8 mouse cellular contexts compared by ENCODE assay signal in the genomic region with DNA sequence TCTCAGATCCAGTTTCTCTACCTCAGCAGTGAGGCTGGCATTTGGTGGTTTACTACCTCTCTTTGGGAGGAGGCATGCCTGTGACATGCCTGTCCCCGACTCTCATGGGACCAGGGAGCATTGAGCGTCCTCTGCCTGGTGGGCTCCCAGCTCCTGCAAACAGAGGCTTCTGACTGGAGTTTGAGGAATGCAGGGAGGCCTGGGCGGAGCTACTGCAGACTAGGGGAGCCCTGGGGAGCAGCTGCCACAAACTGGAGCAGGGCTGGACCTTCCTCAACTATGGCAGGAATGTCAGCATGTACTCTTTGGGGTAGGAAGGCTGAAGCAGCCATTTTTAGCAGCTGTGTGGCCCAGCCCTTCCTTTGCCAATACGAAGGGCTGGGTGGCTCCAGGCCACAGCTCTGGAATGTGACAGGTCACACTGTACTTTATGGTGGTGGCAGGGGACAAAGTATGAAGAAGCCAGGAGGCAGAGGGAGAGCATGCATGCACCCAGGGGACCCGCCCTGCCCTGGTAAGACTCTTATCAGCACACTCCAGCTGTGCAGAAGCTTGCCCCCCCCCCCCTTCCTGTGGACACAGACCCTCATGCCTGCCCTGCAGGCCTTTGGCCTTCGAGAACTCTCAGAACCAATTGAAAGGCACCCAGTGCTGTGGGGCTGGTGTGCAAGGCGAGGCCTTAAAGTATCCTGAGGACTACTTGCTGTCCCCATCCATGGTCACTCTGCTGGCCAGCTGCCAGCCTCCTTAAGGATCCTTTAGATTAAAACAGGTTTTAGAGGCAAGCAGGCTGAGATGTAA.
DNase-seq lines count a peak whose midpoint lies in the region; ATAC-seq lines count a peak whose summit lies in the region.

No protein-coding gene starts in this region.

- H3K27ac ChIP-seq in hindbrain, embryonic 16.5 days (ENCODE audit: low read depth, low read length) = no peak overlapping the region
- peak overlapping the region; percentile 85 for H3K27ac ChIP-seq in liver, embryonic 15.5 days (replicated peaks)
- H3K27ac ChIP-seq in stomach, embryonic 14.5 days (ENCODE audit: low read length) = peak overlapping the region; percentile 71; the same call in 1 of the 2 replicates

- H3K9me3 ChIP-seq in hindbrain, embryonic 16.5 days (ENCODE audit: control insufficient read depth, low read length) = no peaks in the 10 kb centered on the region
- no peaks in the 10 kb centered on the region; the same call in 1 of the 2 replicates for H3K9me3 ChIP-seq in liver, embryonic 15.5 days (replicated peaks)
- no peaks in the 10 kb centered on the region; the same call in 1 of the 2 replicates for H3K9me3 ChIP-seq in stomach, embryonic 14.5 days (ENCODE audit: control insufficient read depth, low read depth, low read length)

- H3K27me3 ChIP-seq in hindbrain, embryonic 16.5 days (replicated peaks; ENCODE audit: control insufficient read depth, insufficient read depth, low read length) = no peaks in the 10 kb centered on the region
- H3K27me3 ChIP-seq in liver, embryonic 15.5 days = no peaks in the 10 kb centered on the region
- H3K27me3 ChIP-seq in stomach, embryonic 14.5 days (ENCODE audit: control insufficient read depth, insufficient read depth, low read length) = no peaks in the 10 kb centered on the region

- H3K36me3 ChIP-seq in hindbrain, embryonic 16.5 days (ENCODE audit: control insufficient read depth, insufficient read depth, low read length) = no peaks in the 10 kb centered on the region
- H3K36me3 ChIP-seq in liver, embryonic 15.5 days (replicated peaks) = no peaks in the 10 kb centered on the region
- H3K36me3 ChIP-seq in stomach, embryonic 14.5 days (ENCODE audit: control insufficient read depth, insufficient read depth, low read length) = no peaks in the 10 kb centered on the region

- no peak overlapping the region for H3K9ac ChIP-seq in hindbrain, embryonic 16.5 days (ENCODE audit: low read depth, low read length)
- H3K9ac ChIP-seq in liver, embryonic 15.5 days = peak overlapping the region; percentile 40; the same call in 1 of the 2 replicates
- no peak overlapping the region for H3K9ac ChIP-seq in stomach, embryonic 14.5 days (replicated peaks; ENCODE audit: low read depth, low read length)

- WGBS in hindbrain, embryonic 16.5 days = 52% methylated on average over 7 of the region's 7 CpGs
- WGBS in liver, embryonic 15.5 days (ENCODE audit: insufficient replicate concordance) = 24% methylated on average over 7 of the region's 7 CpGs
- WGBS in stomach, embryonic 14.5 days = 42% methylated on average over 7 of the region's 7 CpGs

- H3K4me1 ChIP-seq in hindbrain, embryonic 16.5 days (ENCODE audit: control insufficient read depth, insufficient read depth, low read depth, low read length) = peaks cover 4% of the 10 kb centered on the region; the same call in 1 of the 2 replicates
- peaks cover 67% of the 10 kb centered on the region for H3K4me1 ChIP-seq in liver, embryonic 15.5 days (replicated peaks)
- H3K4me1 ChIP-seq in stomach, embryonic 14.5 days (ENCODE audit: control insufficient read depth, insufficient read depth, low read length) = peaks cover 33% of the 10 kb centered on the region

- ATAC-seq in hindbrain, embryonic 16.5 days = 0 out of 2 replicates have a peak, but pooled peaks have one; percentile 37
- ATAC-seq in liver, embryonic 15.5 days (ENCODE audit: insufficient read depth) = peak; percentile 83
- peak; percentile 80; the same call in 1 of the 2 replicates for ATAC-seq in stomach, embryonic 14.5 days (ENCODE audit: insufficient number of reproducible peaks, insufficient read depth, low FRiP score, low read depth)

- DNase-seq in urinary bladder, postnatal 14 days (ENCODE audit: low spot score) = peak; percentile 57
- DNase-seq in urinary bladder, adult 2 months (ENCODE audit: low spot score) = no peak
- peak; percentile 60 for DNase-seq in forelimb bud, embryonic 11.5 days (ENCODE audit: low read depth, low spot score)
- DNase-seq in right cerebral cortex, postnatal 4 days = no peak
- no peak for DNase-seq in layer of hippocampus, adult 9-10 months (ENCODE audit: low spot score)

- no peak overlapping the region for H3K4me2 ChIP-seq in hindbrain, embryonic 16.5 days (ENCODE audit: low read length)
- peak overlapping the region; percentile 71 for H3K4me2 ChIP-seq in liver, embryonic 15.5 days
- H3K4me2 ChIP-seq in stomach, embryonic 14.5 days (replicated peaks; ENCODE audit: low read depth, low read length) = no peak overlapping the region

- H3K4me3 ChIP-seq in hindbrain, embryonic 16.5 days (ENCODE audit: low read length) = no peak overlapping the region
- peak overlapping the region; percentile 28; the same call in 1 of the 2 replicates for H3K4me3 ChIP-seq in liver, embryonic 15.5 days (replicated peaks)
- H3K4me3 ChIP-seq in stomach, embryonic 14.5 days (ENCODE audit: low read depth, low read length) = no peak overlapping the region

Comparison
In these comparisons a context has a peak if more than half of its experiments do, and no peak if none do; other contexts are left out.
1. DNase-seq: peak in urinary bladder, postnatal 14 days (single experiment) and forelimb bud, embryonic 11.5 days (single experiment); none in urinary bladder, adult 2 months (single experiment), right cerebral cortex, postnatal 4 days (single experiment) and layer of hippocampus, adult 9-10 months (single experiment).
2. Peak in every context shown above with its lines, with median percentiles within 50 percentile points of each other: ATAC-seq.